Mouse (Mus musculus): ENCODE results near the gene Cldn7. TPM values are rescaled to one million over a fixed set of nuclear protein-coding genes. Genes with fewer than 3 reads are reported as not detected.

The Cldn7 gene
- polyA plus RNA-seq, 1 experiment from 2014 or later, result 5.9 TPM

DNA sequence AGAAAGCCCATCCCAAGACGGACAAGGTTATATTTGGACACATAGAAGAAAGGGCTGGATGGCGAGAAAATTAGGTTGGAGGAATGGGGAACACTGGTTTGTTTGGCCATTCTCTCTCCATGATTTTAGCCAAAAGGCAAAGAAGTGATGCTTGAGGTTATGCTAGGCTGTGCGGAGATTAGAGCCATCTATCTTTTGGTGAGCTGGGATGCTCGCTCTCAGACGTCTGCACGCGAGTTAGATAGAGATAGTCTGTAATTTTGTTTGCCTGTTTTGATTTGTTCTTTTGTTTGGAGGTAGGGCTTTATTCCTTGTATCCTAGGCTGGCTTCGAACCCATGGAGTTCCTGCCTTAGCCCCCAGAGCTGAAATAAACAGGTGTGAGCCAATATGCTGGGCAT lies 36.6 kb downstream of the Cldn7 start:
- Histone ChIP-seq H3K27me3 (ENCODE audit: control insufficient read depth, insufficient read depth, low read length) (no peaks in the 10 kb centered on the region), H3K4me1 (ENCODE audit: control insufficient read depth, insufficient read depth, low read length) (peaks cover 18% of the 10 kb centered on the region), H3K9ac (ENCODE audit: low read length) (peak overlapping the region; percentile 67), H3K27ac (ENCODE audit: low read depth, low read length) (peak overlapping the region; percentile 80; the same call in 1 of the 2 replicates), H3K4me3 (ENCODE audit: low read depth, low read length) (peak overlapping the region; percentile 74), H3K4me2 (ENCODE audit: low read depth) (peak overlapping the region; percentile 83), H3K9me3 (ENCODE audit: control insufficient read depth, low read length) (no peaks in the 10 kb centered on the region), H3K36me3 (ENCODE audit: control insufficient read depth, insufficient read depth, low read length) (peaks cover 24% of the 10 kb centered on the region)
- ATAC-seq (ENCODE audit: insufficient read depth, low FRiP score, low TSS enrichment) (no peak), DNase-seq (ENCODE audit: low spot score) (no peak)
- 13% methylated on average over 8 of the region's 8 CpGs for WGBS

DNA sequence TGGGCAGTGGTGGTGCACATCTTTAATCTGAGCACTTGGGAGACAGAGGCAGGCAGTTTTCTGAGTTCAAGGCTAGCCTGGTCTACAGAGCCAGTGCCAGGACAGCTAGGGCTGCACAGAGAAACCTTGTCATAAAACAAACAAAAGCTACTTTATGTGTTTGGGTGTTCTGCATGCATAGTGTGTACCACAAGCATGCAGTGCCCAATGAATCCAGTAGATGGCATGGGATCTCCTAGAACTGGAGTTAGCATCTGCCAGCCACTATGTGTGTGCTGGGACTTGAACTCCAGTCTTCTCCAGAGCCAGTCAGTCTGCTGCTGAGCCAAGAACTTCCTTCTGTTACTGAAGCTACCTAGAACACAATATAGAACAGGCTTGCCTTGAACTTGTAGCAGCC lies 37.3 kb downstream of the Cldn7 start:
- H3K27me3 ChIP-seq (ENCODE audit: control insufficient read depth, insufficient read depth, low read length), result no peaks in the 10 kb centered on the region
- H3K9me3 ChIP-seq (ENCODE audit: control insufficient read depth, low read length), result no peaks in the 10 kb centered on the region
- ATAC-seq (ENCODE audit: insufficient read depth, low FRiP score, low TSS enrichment), result no peak
- H3K27ac ChIP-seq (ENCODE audit: low read depth, low read length), result no peak overlapping the region
- no peak overlapping the region for H3K9ac ChIP-seq (ENCODE audit: low read length)
- peak; percentile 53 for DNase-seq (ENCODE audit: low spot score)
- peak overlapping the region; percentile 83 for H3K4me2 ChIP-seq (ENCODE audit: low read depth)
- peak overlapping the region; percentile 74 for H3K4me3 ChIP-seq (ENCODE audit: low read depth, low read length)
- H3K36me3 ChIP-seq (ENCODE audit: control insufficient read depth, insufficient read depth, low read length), result peaks cover 29% of the 10 kb centered on the region
- H3K4me1 ChIP-seq (ENCODE audit: control insufficient read depth, insufficient read depth, low read length), result peaks cover 18% of the 10 kb centered on the region

DNA sequence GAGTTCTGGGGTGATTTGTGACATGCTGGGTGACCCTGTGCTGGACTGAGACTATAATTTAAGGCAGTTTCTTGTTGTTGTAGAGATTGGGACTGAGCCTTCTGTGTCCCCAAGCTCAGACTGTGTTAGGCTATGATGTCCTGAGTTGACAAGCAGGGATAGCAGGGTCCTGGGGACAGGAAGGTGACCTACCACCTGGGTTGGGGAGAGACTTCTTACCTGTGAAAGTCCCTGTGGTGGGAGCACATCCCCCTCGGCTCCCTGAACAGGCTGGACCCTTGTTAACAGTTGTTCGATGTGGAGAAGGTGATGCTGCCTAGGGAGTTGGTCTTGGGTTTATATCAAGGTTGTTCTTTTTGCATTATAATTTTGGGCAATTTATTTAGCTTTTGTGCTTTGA lies 37.9 kb downstream of the Cldn7 start:
- H3K9ac ChIP-seq (ENCODE audit: low read length), result no peak overlapping the region
- no peak overlapping the region; the same call in 1 of the 2 replicates for H3K4me3 ChIP-seq (ENCODE audit: low read depth, low read length)
- no peak for ATAC-seq (ENCODE audit: insufficient read depth, low FRiP score, low TSS enrichment)
- H3K27ac ChIP-seq (ENCODE audit: low read depth, low read length), result no peak overlapping the region
- H3K36me3 ChIP-seq (ENCODE audit: control insufficient read depth, insufficient read depth, low read length), result peaks cover 32% of the 10 kb centered on the region
- peak overlapping the region; percentile 83 for H3K4me2 ChIP-seq (ENCODE audit: low read depth)
- no peaks in the 10 kb centered on the region for H3K9me3 ChIP-seq (ENCODE audit: control insufficient read depth, low read length)
- H3K4me1 ChIP-seq (ENCODE audit: control insufficient read depth, insufficient read depth, low read length), result peaks cover 18% of the 10 kb centered on the region
- 92% methylated on average over 2 of the region's 2 CpGs for WGBS
- H3K27me3 ChIP-seq (ENCODE audit: control insufficient read depth, insufficient read depth, low read length), result no peaks in the 10 kb centered on the region
- no peak for DNase-seq (ENCODE audit: low spot score)

DNA sequence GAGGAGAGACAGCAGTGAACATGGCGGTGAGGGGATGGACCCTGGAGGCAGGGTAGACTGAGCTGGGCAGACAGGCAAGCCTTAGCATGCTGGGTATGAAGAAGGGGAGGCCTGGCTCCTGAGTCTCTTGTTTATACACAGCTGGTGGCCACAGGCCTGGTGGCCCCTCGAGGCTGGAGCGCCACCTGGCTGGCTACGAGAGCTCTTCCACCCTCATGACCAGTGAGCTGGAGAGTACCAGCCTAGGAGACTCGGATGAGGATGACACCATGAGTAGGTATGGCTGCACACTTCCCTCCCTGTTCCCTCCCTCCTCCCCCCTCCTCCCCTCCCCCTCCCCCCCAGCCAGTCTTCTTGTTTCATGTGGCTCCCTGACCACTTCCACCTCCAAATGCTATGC lies 40.9 kb downstream of the Cldn7 start:
- Histone ChIP-seq H3K27me3 (ENCODE audit: control insufficient read depth, insufficient read depth, low read length) (no peaks in the 10 kb centered on the region), H3K9me3 (ENCODE audit: control insufficient read depth, low read length) (no peaks in the 10 kb centered on the region), H3K9ac (ENCODE audit: low read length) (no peak overlapping the region), H3K36me3 (ENCODE audit: control insufficient read depth, insufficient read depth, low read length) (peaks cover 37% of the 10 kb centered on the region), H3K4me1 (ENCODE audit: control insufficient read depth, insufficient read depth, low read length) (peaks cover 13% of the 10 kb centered on the region), H3K27ac (ENCODE audit: low read depth, low read length) (no peak overlapping the region), H3K4me3 (ENCODE audit: low read depth, low read length) (no peak overlapping the region), H3K4me2 (ENCODE audit: low read depth) (no peak overlapping the region)
- ATAC-seq (ENCODE audit: insufficient read depth, low FRiP score, low TSS enrichment) (no peak), DNase-seq (ENCODE audit: low spot score) (no peak)
- WGBS, result 52% methylated on average over 5 of the region's 5 CpGs

DNA sequence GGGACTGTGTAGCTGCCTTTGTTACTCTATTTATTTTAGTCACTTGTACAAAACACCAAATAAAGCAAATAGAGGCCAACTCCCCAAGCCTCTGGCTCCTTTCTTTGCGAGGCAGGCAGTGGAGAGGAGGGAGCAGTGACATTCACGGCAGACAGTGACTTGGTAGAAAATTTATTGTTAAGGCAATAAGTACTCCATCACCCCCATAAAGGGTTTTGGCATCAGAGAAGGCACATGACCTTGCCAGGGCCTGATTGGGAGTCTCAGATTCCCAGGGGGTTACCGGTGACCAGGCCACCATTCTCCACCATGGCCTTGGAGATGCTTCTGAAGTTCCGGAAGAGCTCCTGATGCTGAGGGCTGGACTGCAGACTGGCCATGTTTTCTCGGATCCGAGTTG lies 45.5 kb downstream of the Cldn7 start:
- H3K4me3 ChIP-seq (ENCODE audit: low read depth, low read length), result no peak overlapping the region
- H3K9ac ChIP-seq (ENCODE audit: low read length), result no peak overlapping the region
- H3K4me1 ChIP-seq (ENCODE audit: control insufficient read depth, insufficient read depth, low read length), result peaks cover 7% of the 10 kb centered on the region; the same call in 1 of the 2 replicates
- WGBS, result 94% methylated on average over 6 of the region's 6 CpGs
- DNase-seq (ENCODE audit: low spot score), result no peak
- H3K27me3 ChIP-seq (ENCODE audit: control insufficient read depth, insufficient read depth, low read length), result no peaks in the 10 kb centered on the region
- no peaks in the 10 kb centered on the region for H3K9me3 ChIP-seq (ENCODE audit: control insufficient read depth, low read length)
- peaks cover 50% of the 10 kb centered on the region for H3K36me3 ChIP-seq (ENCODE audit: control insufficient read depth, insufficient read depth, low read length)
- no peak overlapping the region for H3K4me2 ChIP-seq (ENCODE audit: low read depth)
- ATAC-seq (ENCODE audit: insufficient read depth, low FRiP score, low TSS enrichment), result no peak
- H3K27ac ChIP-seq (ENCODE audit: low read depth, low read length), result no peak overlapping the region

DNA sequence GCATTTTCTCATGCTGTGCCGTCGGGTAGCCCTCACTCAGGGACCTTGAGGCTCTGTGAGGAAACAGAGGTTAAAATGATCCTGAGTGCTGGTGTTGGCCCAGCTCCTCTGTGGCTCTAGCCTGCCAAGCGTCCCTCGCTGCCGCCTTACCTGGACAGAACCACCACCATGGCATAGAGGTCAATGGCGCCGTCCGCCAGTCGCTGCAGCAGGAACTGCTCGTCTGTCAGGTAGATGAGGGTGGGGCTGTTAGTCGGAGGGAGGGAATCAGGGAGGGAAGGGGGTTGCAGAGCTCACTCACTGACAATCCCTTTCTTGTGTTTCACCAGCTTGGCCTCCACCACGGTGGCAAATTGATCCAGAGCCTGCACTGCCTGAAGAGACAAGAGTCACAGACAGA lies 46.0 kb downstream of the Cldn7 start:
- 90% methylated on average over 12 of the region's 12 CpGs for WGBS
- DNase-seq (ENCODE audit: low spot score), result no peak
- H3K9me3 ChIP-seq (ENCODE audit: control insufficient read depth, low read length), result no peaks in the 10 kb centered on the region
- H3K36me3 ChIP-seq (ENCODE audit: control insufficient read depth, insufficient read depth, low read length), result peaks cover 47% of the 10 kb centered on the region
- no peak for ATAC-seq (ENCODE audit: insufficient read depth, low FRiP score, low TSS enrichment)
- peaks cover 7% of the 10 kb centered on the region; the same call in 1 of the 2 replicates for H3K4me1 ChIP-seq (ENCODE audit: control insufficient read depth, insufficient read depth, low read length)
- H3K27me3 ChIP-seq (ENCODE audit: control insufficient read depth, insufficient read depth, low read length), result no peaks in the 10 kb centered on the region
- H3K27ac ChIP-seq (ENCODE audit: low read depth, low read length), result no peak overlapping the region
- H3K9ac ChIP-seq (ENCODE audit: low read length), result no peak overlapping the region
- no peak overlapping the region for H3K4me2 ChIP-seq (ENCODE audit: low read depth)
- H3K4me3 ChIP-seq (ENCODE audit: low read depth, low read length), result no peak overlapping the region

DNA sequence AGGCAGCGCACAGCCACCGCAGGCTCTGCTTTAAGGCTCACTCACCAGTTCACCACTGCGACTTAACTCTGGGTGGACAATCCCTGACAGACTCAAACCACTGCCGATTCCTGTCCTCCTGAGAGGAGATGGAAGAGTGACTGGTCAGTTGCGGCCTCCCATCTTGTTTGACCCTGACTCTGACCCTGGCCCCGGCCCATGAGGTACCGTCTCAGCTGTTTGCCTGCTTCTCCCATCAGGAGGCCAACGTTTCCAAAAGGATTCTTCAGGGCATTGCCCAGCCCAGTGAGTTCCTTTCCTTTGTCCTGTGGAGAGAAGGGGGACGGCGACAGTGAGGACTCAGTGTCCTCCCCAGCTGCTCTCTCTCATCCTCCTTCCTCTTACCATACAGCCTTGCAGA lies 46.4 kb downstream of the Cldn7 start:
- Histone ChIP-seq H3K27ac (ENCODE audit: low read depth, low read length) (no peak overlapping the region), H3K4me1 (ENCODE audit: control insufficient read depth, insufficient read depth, low read length) (peaks cover 7% of the 10 kb centered on the region; the same call in 1 of the 2 replicates), H3K27me3 (ENCODE audit: control insufficient read depth, insufficient read depth, low read length) (no peaks in the 10 kb centered on the region), H3K9me3 (ENCODE audit: control insufficient read depth, low read length) (no peaks in the 10 kb centered on the region), H3K4me2 (ENCODE audit: low read depth) (no peak overlapping the region), H3K9ac (ENCODE audit: low read length) (no peak overlapping the region), H3K4me3 (ENCODE audit: low read depth, low read length) (no peak overlapping the region), H3K36me3 (ENCODE audit: control insufficient read depth, insufficient read depth, low read length) (peaks cover 44% of the 10 kb centered on the region)
- 78% methylated on average over 10 of the region's 10 CpGs for WGBS
- no peak for ATAC-seq (ENCODE audit: insufficient read depth, low FRiP score, low TSS enrichment)
- DNase-seq (ENCODE audit: low spot score), result no peak

DNA sequence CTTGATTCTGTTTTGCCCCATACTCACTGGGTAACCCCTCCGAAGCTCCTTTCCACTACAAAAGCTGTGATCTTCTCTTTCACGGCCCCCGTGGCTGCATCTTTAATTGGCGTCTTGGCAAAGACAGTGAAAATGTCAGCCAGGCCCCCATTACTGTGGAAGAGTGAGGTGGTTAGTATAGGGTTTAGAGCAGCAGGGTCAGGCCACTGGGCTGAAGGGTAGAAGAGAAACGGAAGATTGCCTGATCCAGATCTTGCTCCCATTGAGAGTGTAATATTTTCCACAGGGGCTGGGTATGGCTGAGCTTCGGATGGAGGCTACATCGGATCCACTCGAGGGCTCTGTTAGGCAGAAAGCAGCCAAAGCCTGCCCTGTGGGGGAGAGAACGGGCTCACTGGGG lies 48.4 kb downstream of the Cldn7 start:
- H3K27ac ChIP-seq (ENCODE audit: low read depth, low read length), result no peak overlapping the region
- peaks cover 31% of the 10 kb centered on the region for H3K36me3 ChIP-seq (ENCODE audit: control insufficient read depth, insufficient read depth, low read length)
- peaks cover 13% of the 10 kb centered on the region; the same call in 1 of the 2 replicates for H3K4me1 ChIP-seq (ENCODE audit: control insufficient read depth, insufficient read depth, low read length)
- H3K9me3 ChIP-seq (ENCODE audit: control insufficient read depth, low read length), result no peaks in the 10 kb centered on the region
- 93% methylated on average over 9 of the region's 9 CpGs for WGBS
- no peak overlapping the region for H3K9ac ChIP-seq (ENCODE audit: low read length)
- no peak overlapping the region for H3K4me2 ChIP-seq (ENCODE audit: low read depth)
- no peak overlapping the region for H3K4me3 ChIP-seq (ENCODE audit: low read depth, low read length)
- ATAC-seq (ENCODE audit: insufficient read depth, low FRiP score, low TSS enrichment) (no peak), DNase-seq (ENCODE audit: low spot score) (no peak)
- no peaks in the 10 kb centered on the region for H3K27me3 ChIP-seq (ENCODE audit: control insufficient read depth, insufficient read depth, low read length)

DNA sequence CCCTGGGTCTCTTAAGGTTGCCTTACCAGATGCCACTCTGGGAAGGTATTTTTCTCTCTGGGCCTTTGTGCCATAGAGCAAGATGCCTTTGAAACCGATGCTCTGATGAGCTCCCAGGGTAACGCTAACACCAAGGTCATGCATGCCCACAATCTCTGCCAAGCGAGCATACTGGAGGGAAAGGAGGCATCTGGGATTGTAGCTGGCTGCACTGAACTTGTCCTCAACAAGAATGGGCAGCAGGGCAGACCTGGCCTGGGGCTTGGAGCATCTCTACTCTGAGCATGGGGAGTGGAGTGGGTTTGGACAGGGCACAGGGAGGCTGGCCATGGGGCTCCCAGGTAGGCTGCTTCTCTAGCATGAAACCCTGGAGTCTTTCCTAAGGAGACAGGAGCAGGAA lies 48.8 kb downstream of the Cldn7 start:
- no peaks in the 10 kb centered on the region for H3K9me3 ChIP-seq (ENCODE audit: control insufficient read depth, low read length)
- 95% methylated on average over 3 of the region's 3 CpGs for WGBS
- H3K27me3 ChIP-seq (ENCODE audit: control insufficient read depth, insufficient read depth, low read length), result no peaks in the 10 kb centered on the region
- H3K27ac ChIP-seq (ENCODE audit: low read depth, low read length), result no peak overlapping the region
- H3K4me3 ChIP-seq (ENCODE audit: low read depth, low read length), result no peak overlapping the region
- no peak for ATAC-seq (ENCODE audit: insufficient read depth, low FRiP score, low TSS enrichment)
- peaks cover 29% of the 10 kb centered on the region for H3K36me3 ChIP-seq (ENCODE audit: control insufficient read depth, insufficient read depth, low read length)
- H3K9ac ChIP-seq (ENCODE audit: low read length), result no peak overlapping the region
- DNase-seq (ENCODE audit: low spot score), result no peak
- H3K4me2 ChIP-seq (ENCODE audit: low read depth), result no peak overlapping the region
- H3K4me1 ChIP-seq (ENCODE audit: control insufficient read depth, insufficient read depth, low read length), result peaks cover 15% of the 10 kb centered on the region
